ENCODE assay signal across 13 mouse cellular contexts in genomic region chr9:37750319-37751075, GRCm38 (mm10). TPM values are rescaled to one million over a fixed set of nuclear protein-coding genes. Genes with fewer than 3 reads are reported as not detected.
DNase-seq lines count a peak whose midpoint lies in the region; ATAC-seq lines count a peak whose summit lies in the region.
"Had no signal": no experiment of that assay in that cellular context is flagged by ENCODE, and none has a peak within 500 bp of the region (broad histone marks: within the 10 kb centered on the region; RNA-seq: fewer than 3 reads in every experiment).

No protein-coding gene starts in this region.

- no peaks in the 10 kb centered on the region for H3K27me3 ChIP-seq in heart, embryonic 16.5 days (ENCODE audit: control insufficient read depth, insufficient read depth, low read length)
- H3K27me3 ChIP-seq in hindbrain, embryonic 10.5 days (ENCODE audit: insufficient read depth, poor library complexity, severe bottlenecking): no peaks in the 10 kb centered on the region
- no peaks in the 10 kb centered on the region for H3K27me3 ChIP-seq in midbrain, embryonic 10.5 days (ENCODE audit: low read depth, poor library complexity, severe bottlenecking)
- H3K27me3 ChIP-seq: limb, embryonic 15.5 days had no signal

- peak overlapping the region; percentile 3 for H3K4me2 ChIP-seq in heart, embryonic 16.5 days (ENCODE audit: low read depth, low read length)
- H3K4me2 ChIP-seq: limb, embryonic 15.5 days had no signal

- H3K4me3 ChIP-seq in heart, embryonic 16.5 days (ENCODE audit: low read length): no peak overlapping the region
- H3K4me3 ChIP-seq in hindbrain, embryonic 10.5 days: no peak overlapping the region
- no peak overlapping the region for H3K4me3 ChIP-seq in midbrain, embryonic 10.5 days
- H3K4me3 ChIP-seq: limb, embryonic 15.5 days; myocyte had no signal

- ATAC-seq in heart, embryonic 16.5 days (replicated peaks; ENCODE audit: extremely low read depth, insufficient read depth, low FRiP score): no peak

- H3K36me3 ChIP-seq in heart, embryonic 16.5 days (ENCODE audit: control insufficient read depth, insufficient read depth): no peaks in the 10 kb centered on the region
- no peaks in the 10 kb centered on the region for H3K36me3 ChIP-seq in hindbrain, embryonic 10.5 days
- H3K36me3 ChIP-seq in midbrain, embryonic 10.5 days: no peaks in the 10 kb centered on the region
- H3K36me3 ChIP-seq: limb, embryonic 15.5 days had no signal

- DNase-seq in heart, postnatal 4 days: no peak
- DNase-seq in hindbrain, embryonic 10.5 days (ENCODE audit: low spot score): peak; percentile 20
- DNase-seq in midbrain, embryonic 10.5 days (ENCODE audit: low spot score): peak; percentile 28
- peak; percentile 34 for DNase-seq in right cerebral cortex, postnatal 25 days
- DNase-seq in gastrocnemius, postnatal 10 days: no peak
- DNase-seq in spleen, adult 12 weeks (ENCODE audit: low spot score): no peak
- no peak for DNase-seq in thymus, adult 18-20 months
- DNase-seq: heart, postnatal 36 days had no signal

- H3K9me3 ChIP-seq in heart, embryonic 16.5 days (replicated peaks; ENCODE audit: control insufficient read depth, low read length): no peaks in the 10 kb centered on the region
- no peaks in the 10 kb centered on the region for H3K9me3 ChIP-seq in hindbrain, embryonic 10.5 days
- no peaks in the 10 kb centered on the region for H3K9me3 ChIP-seq in midbrain, embryonic 10.5 days (replicated peaks)
- H3K9me3 ChIP-seq: limb, embryonic 15.5 days had no signal

- no peaks in the 10 kb centered on the region for H3K4me1 ChIP-seq in heart, embryonic 16.5 days (ENCODE audit: control insufficient read depth, insufficient read depth, low read length)
- peaks cover 11% of the 10 kb centered on the region for H3K4me1 ChIP-seq in hindbrain, embryonic 10.5 days (replicated peaks)
- peaks cover 13% of the 10 kb centered on the region for H3K4me1 ChIP-seq in midbrain, embryonic 10.5 days

- H3K27ac ChIP-seq in heart, embryonic 16.5 days (ENCODE audit: low read length): no peak overlapping the region
- H3K27ac ChIP-seq in hindbrain, embryonic 10.5 days: peak overlapping the region; percentile 74
- H3K27ac ChIP-seq in midbrain, embryonic 10.5 days (replicated peaks): peak overlapping the region; percentile 74
- H3K27ac ChIP-seq: limb, embryonic 15.5 days had no signal

- H3K9ac ChIP-seq in heart, embryonic 16.5 days (ENCODE audit: low read length): no peak overlapping the region
- H3K9ac ChIP-seq: limb, embryonic 15.5 days had no signal

- 34% methylated on average over 7 of the region's 7 CpGs for WGBS in heart, embryonic 16.5 days
- 31% methylated on average over 7 of the region's 7 CpGs for WGBS in hindbrain, embryonic 10.5 days
- WGBS in midbrain, embryonic 10.5 days: 30% methylated on average over 7 of the region's 7 CpGs

RNA-seq across cellular contexts. Expression of gene Olfr874, which starts 5.6 kb away (rescaled TPM):
- not detected in 2 replicates for polyA plus RNA-seq in heart, embryonic 16.5 days (2015; fragmentation: Nextera tagmentation; extraction: Ambion mirVana)
- not detected for total RNA-seq in heart, postnatal 4 days (2021)
- polyA plus RNA-seq in hindbrain, embryonic 10.5 days (2016; fragmentation: Nextera tagmentation; extraction: Ambion mirVana): not detected in 2 replicates
- not detected in 2 replicates for polyA plus RNA-seq in midbrain, embryonic 10.5 days (2016; fragmentation: Nextera tagmentation; extraction: Ambion mirVana)
- total RNA-seq in gastrocnemius, postnatal 10 days (2021): not detected
- total RNA-seq: adrenal gland, adult 18-20 months; heart, postnatal 36 days had no signal
- polyA plus RNA-seq: C2C12; limb, embryonic 15.5 days; myocyte had no signal

RNA-seq across cellular contexts. Expression of gene Olfr875, which starts 21.2 kb away (rescaled TPM):
- polyA plus RNA-seq in heart, embryonic 16.5 days (2015; fragmentation: Nextera tagmentation; extraction: Ambion mirVana): not detected in 2 replicates
- total RNA-seq in heart, postnatal 4 days (2021): not detected
- not detected in 2 replicates for polyA plus RNA-seq in hindbrain, embryonic 10.5 days (2016; fragmentation: Nextera tagmentation; extraction: Ambion mirVana)
- not detected in 2 replicates for polyA plus RNA-seq in midbrain, embryonic 10.5 days (2016; fragmentation: Nextera tagmentation; extraction: Ambion mirVana)
- not detected for total RNA-seq in gastrocnemius, postnatal 10 days (2021)
- total RNA-seq: adrenal gland, adult 18-20 months; heart, postnatal 36 days had no signal
- polyA plus RNA-seq: C2C12; limb, embryonic 15.5 days; myocyte had no signal

RNA-seq across cellular contexts. Expression of gene Olfr160, which starts 34.4 kb away (rescaled TPM):
- polyA plus RNA-seq in heart, embryonic 16.5 days (2015; fragmentation: Nextera tagmentation; extraction: Ambion mirVana): not detected in 2 replicates
- not detected for total RNA-seq in heart, postnatal 4 days (2021)
- polyA plus RNA-seq in hindbrain, embryonic 10.5 days (2016; fragmentation: Nextera tagmentation; extraction: Ambion mirVana): not detected in 2 replicates
- not detected in 2 replicates for polyA plus RNA-seq in midbrain, embryonic 10.5 days (2016; fragmentation: Nextera tagmentation; extraction: Ambion mirVana)
- total RNA-seq in gastrocnemius, postnatal 10 days (2021): not detected
- total RNA-seq: adrenal gland, adult 18-20 months; heart, postnatal 36 days had no signal
- polyA plus RNA-seq: C2C12; limb, embryonic 15.5 days; myocyte had no signal

RNA-seq across cellular contexts. Expression of gene Olfr876, which starts 52.3 kb away (rescaled TPM):
- not detected in 2 replicates for polyA plus RNA-seq in heart, embryonic 16.5 days (2015; fragmentation: Nextera tagmentation; extraction: Ambion mirVana)
- total RNA-seq in heart, postnatal 4 days (2021): not detected
- polyA plus RNA-seq in hindbrain, embryonic 10.5 days (2016; fragmentation: Nextera tagmentation; extraction: Ambion mirVana): not detected in 2 replicates
- not detected in 2 replicates for polyA plus RNA-seq in midbrain, embryonic 10.5 days (2016; fragmentation: Nextera tagmentation; extraction: Ambion mirVana)
- total RNA-seq in gastrocnemius, postnatal 10 days (2021): not detected
- total RNA-seq: adrenal gland, adult 18-20 months; heart, postnatal 36 days had no signal
- polyA plus RNA-seq: C2C12; limb, embryonic 15.5 days; myocyte had no signal

Comparison
In these comparisons a context has a peak if more than half of its experiments do, and no peak if none do; other contexts are left out.
1. DNase-seq: peak in hindbrain, embryonic 10.5 days (single experiment), midbrain, embryonic 10.5 days (single experiment) and right cerebral cortex, postnatal 25 days (single experiment); none in heart, postnatal 4 days (single experiment), gastrocnemius, postnatal 10 days (single experiment), spleen, adult 12 weeks (single experiment) and thymus, adult 18-20 months (0 of 2).